Mouse (Mus musculus): ENCODE measurements around the gene Ltk. TPM values are rescaled to one million over a fixed set of nuclear protein-coding genes. Genes with fewer than 3 reads are reported as not detected.

Ltk gene
- 0.79 and 1.3 TPM in 2 replicates for polyA plus RNA-seq (2015; fragmentation: Nextera tagmentation; extraction: Ambion mirVana)

DNA sequence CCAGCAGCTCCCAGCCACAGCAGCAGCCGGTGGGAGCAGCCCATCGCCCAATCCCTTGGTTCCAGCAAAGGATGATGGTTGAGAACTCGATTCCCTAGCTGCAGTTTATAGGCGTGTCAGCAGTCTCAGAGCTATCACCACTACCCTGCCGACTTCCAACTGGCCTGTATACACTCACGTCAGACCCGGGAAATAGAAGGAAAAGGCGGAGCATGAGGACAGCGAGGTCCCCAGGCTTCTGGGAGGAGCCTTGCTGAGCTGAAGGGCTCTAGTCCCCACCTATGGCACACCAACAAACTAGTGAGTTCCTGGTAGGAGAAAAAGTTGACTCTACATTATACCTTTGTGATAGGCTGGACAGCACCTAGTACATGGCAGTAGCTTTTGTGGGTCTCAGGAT, at the start of gene Ltk:
TSS of gene Ltk (minus strand) at position 181 of the 400 bp plus-strand sequence.
- ATAC-seq (no peak), DNase-seq (ENCODE audit: low spot score) (no peak)
- WGBS: 13% methylated on average over 9 of the region's 9 CpGs
- H3K4me3 ChIP-seq (ENCODE audit: low read depth, low read length): 0 out of 2 replicates have a peak within 1 kb of the TSS, but pooled peaks have one; percentile 63
- peaks cover 15% of the 10 kb centered on the region for H3K27me3 ChIP-seq (replicated peaks; ENCODE audit: insufficient read depth, low read length)
- H3K27ac ChIP-seq (ENCODE audit: low read length): no peak within 1 kb of the TSS
- no peak within 1 kb of the TSS for H3K9ac ChIP-seq (replicated peaks; ENCODE audit: low read depth)
- TF ChIP-seq CTCF (IDR thresholded peaks at IDR 0.05) (no peak), EP300 (IDR thresholded peaks at IDR 0.05) (no peak)
- peaks cover 6% of the 10 kb centered on the region; the same call in 1 of the 2 replicates for H3K4me1 ChIP-seq (ENCODE audit: insufficient read depth, low read depth, low read length)
- no peaks in the 10 kb centered on the region for H3K36me3 ChIP-seq (ENCODE audit: insufficient read depth, low read length)
- no peaks in the 10 kb centered on the region for H3K9me3 ChIP-seq (ENCODE audit: low read length)
- H3K4me2 ChIP-seq (replicated peaks; ENCODE audit: low read depth, low read length): no peak within 1 kb of the TSS

DNA sequence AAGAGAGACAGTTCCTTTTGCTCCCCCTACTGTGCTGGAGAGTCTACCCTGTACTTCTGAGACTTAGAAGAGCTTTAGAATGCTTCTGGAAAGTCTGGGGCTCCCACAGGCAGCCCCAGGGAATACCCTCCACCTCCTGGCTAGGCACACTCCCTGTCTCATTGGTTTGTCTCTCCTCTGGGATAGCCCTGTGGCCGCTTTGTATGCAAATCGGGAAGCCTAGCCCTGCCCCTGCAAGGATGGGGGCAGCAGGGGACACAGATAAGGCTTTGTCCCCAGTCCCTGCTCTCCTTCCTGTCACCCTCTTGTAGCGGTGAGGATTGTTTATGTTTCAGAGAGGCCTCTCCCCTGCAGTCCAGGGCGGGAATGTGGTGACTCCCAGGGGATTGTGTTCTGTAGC, 48.6 kb upstream of the Ltk start:
- H3K9me3 ChIP-seq (ENCODE audit: low read length): no peaks in the 10 kb centered on the region
- TF ChIP-seq CTCF (IDR thresholded peaks at IDR 0.05) (no peak), EP300 (IDR thresholded peaks at IDR 0.05) (no peak)
- H3K4me3 ChIP-seq (ENCODE audit: low read depth, low read length): no peak overlapping the region
- no peaks in the 10 kb centered on the region for H3K36me3 ChIP-seq (ENCODE audit: insufficient read depth, low read length)
- no peaks in the 10 kb centered on the region for H3K27me3 ChIP-seq (replicated peaks; ENCODE audit: insufficient read depth, low read length)
- H3K9ac ChIP-seq (replicated peaks; ENCODE audit: low read depth): no peak overlapping the region
- DNase-seq (ENCODE audit: low spot score) (no peak), ATAC-seq (no peak; the same call in 1 of the 2 replicates)
- H3K4me2 ChIP-seq (replicated peaks; ENCODE audit: low read depth, low read length): no peak overlapping the region
- WGBS: 47% methylated on average over 4 of the region's 4 CpGs
- H3K27ac ChIP-seq (ENCODE audit: low read length): no peak overlapping the region
- H3K4me1 ChIP-seq (ENCODE audit: insufficient read depth, low read depth, low read length): no peaks in the 10 kb centered on the region

DNA sequence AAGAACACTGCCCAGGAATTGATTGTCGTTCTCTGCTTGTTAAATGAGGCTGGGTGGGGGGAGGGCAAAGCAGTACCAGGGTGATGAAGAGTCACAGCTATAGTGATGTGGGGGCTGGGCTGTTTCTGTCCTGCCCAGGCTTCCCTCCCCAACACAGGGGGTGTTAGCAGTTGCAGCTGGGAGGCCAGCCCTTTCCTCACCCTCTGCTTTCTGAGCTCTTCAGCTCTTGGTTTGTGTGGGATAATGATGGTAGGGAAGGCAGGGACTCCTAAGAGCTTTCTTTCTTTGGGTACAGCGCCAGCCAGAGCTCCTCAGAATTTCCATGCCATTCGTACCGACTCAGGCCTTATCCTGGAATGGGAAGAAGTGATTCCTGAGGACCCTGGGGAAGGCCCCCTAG, 48.2 kb upstream of the Ltk start:
- Histone ChIP-seq H3K27me3 (replicated peaks; ENCODE audit: insufficient read depth, low read length) (no peaks in the 10 kb centered on the region), H3K9me3 (ENCODE audit: low read length) (no peaks in the 10 kb centered on the region), H3K4me2 (replicated peaks; ENCODE audit: low read depth, low read length) (no peak overlapping the region), H3K36me3 (ENCODE audit: insufficient read depth, low read length) (no peaks in the 10 kb centered on the region), H3K9ac (replicated peaks; ENCODE audit: low read depth) (no peak overlapping the region), H3K4me1 (ENCODE audit: insufficient read depth, low read depth, low read length) (no peaks in the 10 kb centered on the region), H3K27ac (ENCODE audit: low read length) (no peak overlapping the region), H3K4me3 (ENCODE audit: low read depth, low read length) (no peak overlapping the region)
- no peak for DNase-seq (ENCODE audit: low spot score)
- ATAC-seq: no peak
- 43% methylated on average over 4 of the region's 4 CpGs for WGBS
- TF ChIP-seq CTCF (IDR thresholded peaks at IDR 0.05): no peak
- no peak for TF ChIP-seq EP300 (IDR thresholded peaks at IDR 0.05)

DNA sequence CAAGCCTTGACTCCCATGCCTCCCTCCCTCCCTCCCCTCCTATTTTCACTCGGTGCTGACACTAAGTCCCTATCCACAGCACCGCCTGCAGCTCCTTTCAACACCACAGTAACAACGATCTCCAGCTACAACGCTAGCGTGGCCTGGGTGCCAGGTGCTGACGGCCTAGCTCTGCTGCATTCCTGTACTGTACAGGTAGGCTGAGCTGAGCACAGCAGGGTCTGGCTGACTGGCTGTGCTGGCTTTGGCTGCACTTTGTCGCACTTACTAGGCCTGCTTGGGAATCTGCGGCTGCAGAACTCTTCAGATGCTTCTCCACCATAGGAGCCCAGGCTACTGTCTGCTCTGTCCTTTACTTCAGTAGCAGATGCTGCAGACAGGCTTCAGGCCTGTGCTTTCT, 45.3 kb upstream of the Ltk start:
- Histone ChIP-seq H3K9me3 (ENCODE audit: low read length) (no peaks in the 10 kb centered on the region), H3K4me1 (ENCODE audit: insufficient read depth, low read depth, low read length) (no peaks in the 10 kb centered on the region; the same call in 1 of the 2 replicates), H3K9ac (replicated peaks; ENCODE audit: low read depth) (no peak overlapping the region), H3K27ac (ENCODE audit: low read length) (no peak overlapping the region), H3K4me2 (replicated peaks; ENCODE audit: low read depth, low read length) (no peak overlapping the region), H3K27me3 (replicated peaks; ENCODE audit: insufficient read depth, low read length) (no peaks in the 10 kb centered on the region), H3K36me3 (ENCODE audit: insufficient read depth, low read length) (no peaks in the 10 kb centered on the region), H3K4me3 (ENCODE audit: low read depth, low read length) (no peak overlapping the region)
- TF ChIP-seq EP300 (IDR thresholded peaks at IDR 0.05) (no peak), CTCF (IDR thresholded peaks at IDR 0.05) (no peak)
- no peak for DNase-seq (ENCODE audit: low spot score)
- whole genome bisulfite sequencing: 64% methylated on average over 8 of the region's 8 CpGs
- ATAC-seq: no peak

DNA sequence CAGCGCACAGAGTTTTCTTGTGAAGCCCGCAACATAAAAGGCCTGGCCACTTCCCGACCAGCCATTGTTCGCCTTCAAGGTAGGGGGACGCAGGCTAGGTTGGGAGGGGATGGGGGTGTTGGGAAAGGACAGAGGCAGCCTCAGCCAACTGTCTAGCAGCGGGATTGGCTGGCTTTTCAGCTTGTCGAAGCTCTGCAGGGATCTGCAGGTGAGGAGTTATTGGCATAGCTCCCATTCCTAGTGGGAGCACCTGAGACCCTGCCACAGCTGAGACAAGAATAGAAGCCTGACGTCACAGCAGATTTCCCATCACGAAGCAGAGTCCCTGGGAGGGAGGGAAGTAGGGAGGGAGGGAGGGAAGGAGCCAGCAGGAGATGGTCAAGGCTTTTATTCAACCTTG, 44.5 kb upstream of the Ltk start:
- no peak overlapping the region for H3K9ac ChIP-seq (replicated peaks; ENCODE audit: low read depth)
- no peaks in the 10 kb centered on the region for H3K9me3 ChIP-seq (ENCODE audit: low read length)
- no peaks in the 10 kb centered on the region for H3K36me3 ChIP-seq (ENCODE audit: insufficient read depth, low read length)
- DNase-seq (ENCODE audit: low spot score): no peak
- no peaks in the 10 kb centered on the region; the same call in 1 of the 2 replicates for H3K4me1 ChIP-seq (ENCODE audit: insufficient read depth, low read depth, low read length)
- no peaks in the 10 kb centered on the region for H3K27me3 ChIP-seq (replicated peaks; ENCODE audit: insufficient read depth, low read length)
- no peak for ATAC-seq
- no peak overlapping the region for H3K27ac ChIP-seq (ENCODE audit: low read length)
- no peak for TF ChIP-seq EP300 (IDR thresholded peaks at IDR 0.05)
- no peak for TF ChIP-seq CTCF (IDR thresholded peaks at IDR 0.05)
- no peak overlapping the region for H3K4me3 ChIP-seq (ENCODE audit: low read depth, low read length)
- 67% methylated on average over 9 of the region's 9 CpGs for WGBS
- H3K4me2 ChIP-seq (replicated peaks; ENCODE audit: low read depth, low read length): no peak overlapping the region

DNA sequence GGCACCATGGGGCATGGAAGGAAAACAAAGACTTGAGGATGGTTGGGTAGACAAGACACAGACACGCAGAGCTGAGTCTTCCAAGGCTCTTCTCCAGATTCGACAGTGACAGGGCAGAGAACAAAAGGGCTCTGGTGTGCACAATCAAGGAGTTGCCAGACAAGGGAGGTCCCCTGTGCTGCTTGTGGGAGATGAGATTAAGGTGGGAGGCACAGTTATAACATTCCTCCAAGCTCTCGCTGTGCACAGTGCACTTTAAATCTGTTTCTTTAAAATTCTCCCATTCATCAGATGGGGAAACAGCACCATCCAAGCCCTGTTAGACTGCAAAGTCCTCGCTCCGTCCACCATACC, 44.0 kb upstream of the Ltk start:
- H3K9ac ChIP-seq (replicated peaks; ENCODE audit: low read depth): no peak overlapping the region; the same call in 1 of the 2 replicates
- no peak overlapping the region for H3K4me3 ChIP-seq (ENCODE audit: low read depth, low read length)
- TF ChIP-seq EP300 (IDR thresholded peaks at IDR 0.05) (no peak), CTCF (IDR thresholded peaks at IDR 0.05) (no peak)
- DNase-seq (ENCODE audit: low spot score) (no peak), ATAC-seq (no peak)
- H3K9me3 ChIP-seq (ENCODE audit: low read length): no peaks in the 10 kb centered on the region
- H3K27ac ChIP-seq (ENCODE audit: low read length): no peak overlapping the region
- WGBS: 70% methylated on average over 5 of the region's 5 CpGs
- H3K36me3 ChIP-seq (ENCODE audit: insufficient read depth, low read length): no peaks in the 10 kb centered on the region
- no peaks in the 10 kb centered on the region; the same call in 1 of the 2 replicates for H3K4me1 ChIP-seq (ENCODE audit: insufficient read depth, low read depth, low read length)
- H3K4me2 ChIP-seq (replicated peaks; ENCODE audit: low read depth, low read length): no peak overlapping the region
- no peaks in the 10 kb centered on the region for H3K27me3 ChIP-seq (replicated peaks; ENCODE audit: insufficient read depth, low read length)
